Mouse (Mus musculus) v-Abl transformed pro-B cells (cell line): ENCODE results near the gene Zdhhc23.

ENCODE experiments used
- in situ Hi-C, 2 experiments: fragments of 400-800 bp; cut with MboI; formaldehyde crosslinking; loops; one replicate each; pipeline ENCODE4 v1.15.1; 2025; ENCODE audit not compliant: unreplicated experiment in 2 of 2

The Zdhhc23 gene

DNA sequence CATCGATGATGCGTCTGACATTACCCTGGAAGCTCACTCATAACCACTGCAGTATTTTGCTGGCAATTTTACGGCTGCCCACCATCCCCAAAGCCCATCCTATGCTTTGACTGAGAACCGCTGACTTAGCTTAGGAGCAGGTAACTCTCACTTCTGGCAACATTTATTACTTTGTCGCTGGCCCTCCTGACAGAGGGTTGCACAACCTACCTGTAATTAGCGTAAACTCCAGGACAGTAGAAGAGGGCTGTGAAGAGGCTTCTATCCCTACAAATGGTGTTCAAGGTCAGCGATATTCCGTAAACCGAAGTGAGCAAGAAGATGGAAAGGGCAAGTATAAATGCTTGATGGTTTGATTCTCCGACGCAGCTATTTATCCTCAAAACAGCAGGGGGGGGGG, 8.4 kb downstream of the Zdhhc23 start:
- in situ Hi-C loops: no loop called here

DNA sequence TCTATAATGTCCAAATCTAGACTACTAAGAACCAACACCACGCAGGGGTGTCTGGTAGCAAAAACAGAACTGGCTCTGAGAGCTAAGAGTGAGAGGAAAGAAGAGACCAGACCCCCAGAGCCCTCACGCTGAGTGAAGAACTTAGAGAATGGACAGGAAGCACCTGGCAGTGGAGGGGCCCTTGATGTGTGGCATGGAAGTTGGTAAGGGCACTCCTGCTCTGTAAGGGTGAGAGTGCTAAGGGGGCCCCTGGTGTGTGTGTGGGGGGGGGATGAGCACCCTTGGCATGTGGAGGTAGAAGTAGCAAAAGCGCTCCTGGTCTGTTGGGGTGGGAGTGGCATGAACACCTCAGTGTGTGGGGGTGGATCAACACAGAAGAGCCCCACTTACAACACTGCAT, 9.2 kb downstream of the Zdhhc23 start:
- in situ Hi-C loops: no loop called here

DNA sequence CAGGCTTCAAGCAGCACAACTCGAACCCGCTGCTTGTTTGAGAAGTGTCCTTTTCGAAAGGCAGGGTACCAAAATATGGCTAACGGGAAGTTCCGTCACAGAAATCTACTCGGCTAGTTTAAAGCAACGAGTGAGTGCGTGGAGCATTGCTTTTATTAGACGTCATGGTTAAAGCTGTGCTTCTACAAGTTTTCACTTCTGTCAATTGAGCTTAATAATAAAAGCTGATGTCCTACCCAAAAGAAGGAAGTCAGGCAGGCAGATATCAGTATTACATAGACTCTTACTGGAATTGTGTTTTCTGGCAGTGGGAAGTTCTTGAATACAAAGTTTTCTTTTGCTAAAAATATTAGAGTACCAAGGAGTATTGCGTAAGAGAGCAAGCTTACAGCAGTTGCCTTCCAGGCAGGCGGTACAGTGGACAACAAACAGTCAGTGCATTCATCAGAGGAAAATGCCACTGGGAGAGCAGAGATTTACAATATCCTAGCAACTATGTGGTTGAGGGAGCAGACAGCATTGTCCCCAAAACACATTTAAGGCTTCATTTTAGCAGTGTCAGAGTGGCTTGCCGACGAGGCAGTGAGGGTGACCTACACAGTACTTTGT, 13.7 kb downstream of the Zdhhc23 start:
- in situ Hi-C loops: no loop called here

DNA sequence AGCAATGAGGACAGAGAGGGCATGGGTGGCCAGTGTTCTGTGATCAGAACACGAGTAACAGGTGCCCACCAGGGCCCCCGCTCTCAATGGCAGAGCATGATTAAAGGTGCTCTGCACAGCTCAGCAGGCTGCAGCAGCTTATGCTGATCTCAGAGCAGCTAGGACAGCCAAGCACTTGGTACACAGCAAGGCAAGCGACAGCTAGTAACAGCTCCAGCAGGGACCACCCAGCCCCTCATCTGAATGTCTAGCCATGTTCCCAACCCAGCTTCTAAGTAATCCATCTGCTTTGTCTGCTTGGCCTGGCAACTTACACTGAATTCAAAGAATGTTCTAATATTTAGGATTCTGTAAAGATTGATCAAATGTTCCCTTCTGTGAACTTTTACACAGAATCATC, 15.8 kb downstream of the Zdhhc23 start:
- in situ Hi-C loops: no loop called here

DNA sequence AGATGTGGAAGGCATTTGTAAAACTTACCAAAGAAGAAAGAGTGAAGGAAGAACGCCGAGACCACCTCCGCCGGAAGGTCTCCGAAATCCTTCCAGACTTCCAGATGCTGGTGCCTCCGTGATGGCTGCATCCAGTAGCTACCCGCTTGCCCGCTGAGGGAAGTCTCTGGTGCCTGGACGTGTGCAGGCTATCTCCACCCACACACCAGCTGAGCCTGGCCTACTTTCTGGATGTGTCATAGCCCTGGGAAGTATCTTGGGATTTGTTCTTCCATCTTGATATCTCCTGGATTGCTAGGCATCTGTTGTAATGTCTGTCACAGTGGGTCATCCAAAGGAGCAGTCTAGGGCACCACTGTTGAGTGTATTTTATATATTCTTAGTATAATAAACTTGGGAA, 16.3 kb downstream of the Zdhhc23 start:
- in situ Hi-C loops: no loop called here

DNA sequence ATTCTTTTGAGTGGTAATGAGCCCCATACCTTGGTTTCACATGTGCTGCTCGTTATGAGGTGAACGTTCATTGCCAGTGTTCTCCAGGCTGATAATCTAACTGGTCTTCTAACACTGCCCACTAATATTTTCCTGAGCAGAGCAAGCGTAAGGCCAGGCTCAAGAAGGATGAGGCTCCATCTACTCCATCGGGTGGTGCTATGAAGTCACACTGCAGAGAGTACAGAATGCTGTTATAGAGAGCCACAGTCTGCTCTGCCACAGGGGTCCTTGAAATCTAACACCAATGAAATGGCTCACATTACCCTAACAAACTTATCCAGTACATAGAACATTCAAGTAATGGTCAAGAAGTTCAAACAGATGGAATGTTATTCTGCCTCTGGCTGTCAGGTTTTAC, 21.6 kb downstream of the Zdhhc23 start:
- in situ Hi-C loops: no loop called here

DNA sequence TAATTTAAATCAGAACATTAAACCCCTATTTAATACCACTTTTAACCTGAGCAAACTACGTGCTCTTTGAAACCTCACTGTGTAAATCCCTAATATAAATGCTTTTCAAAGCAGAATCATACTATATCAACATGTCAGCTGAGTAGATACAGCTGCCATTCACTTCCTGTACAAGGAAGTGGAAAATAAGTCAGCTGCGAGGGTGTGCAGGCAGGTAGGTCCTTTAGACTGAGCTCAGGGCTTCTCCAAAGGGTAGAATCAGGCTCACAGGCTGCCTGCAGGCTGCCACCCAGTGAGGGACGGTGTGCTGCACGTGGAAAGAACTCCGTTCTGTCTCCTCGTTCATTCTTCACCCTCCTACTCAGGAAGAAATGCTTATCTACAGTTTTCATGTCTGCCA, 24.7 kb downstream of the Zdhhc23 start:
- in situ Hi-C loops: no loop called here

DNA sequence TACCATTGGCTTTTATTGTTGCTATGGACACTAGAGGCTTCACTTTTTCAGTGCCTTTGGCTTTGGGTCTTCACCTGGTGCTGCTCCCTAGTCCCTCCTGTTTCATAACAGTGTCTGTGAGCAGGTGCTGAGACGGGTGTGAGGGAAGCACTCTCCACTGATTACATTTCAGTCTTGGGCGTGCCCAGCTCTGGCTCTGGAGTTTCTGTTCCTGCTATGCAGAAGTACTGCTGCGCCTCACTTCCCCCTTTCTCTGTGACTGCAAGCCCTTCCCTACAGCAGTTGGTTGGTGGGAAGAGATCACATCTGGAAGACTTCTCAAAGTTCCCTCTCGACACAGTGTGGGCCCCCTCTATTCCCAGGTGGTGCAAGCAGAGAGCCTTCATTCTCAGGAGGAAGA, 28.0 kb downstream of the Zdhhc23 start:
- in situ Hi-C loops: no loop called here

DNA sequence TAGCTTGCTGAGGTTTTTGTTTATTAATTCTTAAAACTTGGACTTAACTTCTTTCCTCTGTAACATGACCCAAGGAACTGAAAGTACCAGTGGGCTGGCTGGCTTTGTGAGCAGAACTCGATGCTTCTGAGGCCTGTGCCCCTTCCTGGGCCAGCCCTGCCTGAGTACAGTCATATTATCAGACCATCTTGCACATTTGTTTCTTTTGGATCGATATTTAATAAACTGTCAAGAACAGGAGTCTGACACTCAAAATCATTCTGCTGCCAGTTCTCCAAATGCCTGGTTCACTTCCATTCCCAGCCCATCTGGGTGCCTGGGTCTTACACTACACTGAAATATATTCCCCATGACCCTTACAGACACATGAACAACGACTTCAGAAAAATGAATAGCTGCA, 33.7 kb downstream of the Zdhhc23 start:
- in situ Hi-C loops: no loop called here

DNA sequence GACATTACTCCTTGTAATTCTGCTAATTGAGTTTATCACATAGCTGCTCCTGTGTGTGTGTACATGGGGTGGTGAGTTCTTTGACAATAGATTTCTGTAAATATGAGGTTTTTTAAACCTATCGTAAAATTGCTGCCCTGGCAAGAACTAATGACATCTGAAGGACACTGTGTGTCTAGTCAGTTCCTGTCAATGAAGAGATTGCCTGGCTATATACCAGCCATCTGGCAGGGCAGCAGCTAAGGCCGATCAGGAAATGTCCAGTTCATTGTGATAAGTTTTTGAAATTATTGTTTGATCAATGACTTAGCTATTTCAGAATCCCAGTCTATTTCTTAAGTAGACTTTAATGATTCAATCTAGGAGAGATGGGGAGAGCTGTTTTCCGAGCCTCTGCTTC, 34.2 kb downstream of the Zdhhc23 start:
- in situ Hi-C loops: no loop called here

DNA sequence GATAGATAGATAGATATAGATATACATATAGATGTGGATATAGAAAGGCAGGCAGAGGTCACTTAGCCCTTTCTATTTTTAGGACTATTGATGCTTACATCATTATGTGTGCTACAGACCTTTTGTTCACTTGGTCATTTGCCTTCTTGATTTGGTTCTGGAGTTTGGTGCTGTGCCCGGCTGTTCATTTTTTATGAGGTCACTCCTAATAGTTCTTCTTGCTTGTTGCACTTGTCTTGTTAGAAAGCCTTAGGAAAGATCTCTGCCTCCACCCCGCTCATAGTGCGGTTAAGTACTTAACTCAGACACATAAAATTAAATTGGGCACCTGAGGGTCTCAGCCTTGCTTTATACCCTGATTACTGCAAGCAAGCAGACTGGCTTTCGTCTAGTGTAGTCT, 38.7 kb downstream of the Zdhhc23 start:
- in situ Hi-C loops: no loop called here

DNA sequence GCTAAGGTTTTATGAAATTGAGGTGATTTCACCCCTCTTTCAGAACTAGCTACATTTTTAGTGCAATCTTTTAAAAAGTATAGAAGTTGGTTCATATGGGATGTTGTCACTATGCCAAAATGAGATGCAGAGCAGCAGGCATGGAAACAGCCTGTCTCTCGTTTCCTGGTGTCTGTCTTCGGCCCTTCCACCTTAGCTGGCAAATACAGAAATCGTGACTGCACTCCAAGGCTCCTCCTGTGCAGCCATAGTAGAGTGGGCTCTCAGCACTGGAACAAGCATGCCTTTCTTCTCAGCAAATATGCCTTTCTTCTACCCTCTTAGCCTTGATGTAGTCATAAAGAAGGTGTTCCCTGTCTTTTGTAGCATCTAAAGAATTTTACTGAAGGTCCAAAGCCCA, 43.7 kb downstream of the Zdhhc23 start:
- in situ Hi-C loops: no loop called here

DNA sequence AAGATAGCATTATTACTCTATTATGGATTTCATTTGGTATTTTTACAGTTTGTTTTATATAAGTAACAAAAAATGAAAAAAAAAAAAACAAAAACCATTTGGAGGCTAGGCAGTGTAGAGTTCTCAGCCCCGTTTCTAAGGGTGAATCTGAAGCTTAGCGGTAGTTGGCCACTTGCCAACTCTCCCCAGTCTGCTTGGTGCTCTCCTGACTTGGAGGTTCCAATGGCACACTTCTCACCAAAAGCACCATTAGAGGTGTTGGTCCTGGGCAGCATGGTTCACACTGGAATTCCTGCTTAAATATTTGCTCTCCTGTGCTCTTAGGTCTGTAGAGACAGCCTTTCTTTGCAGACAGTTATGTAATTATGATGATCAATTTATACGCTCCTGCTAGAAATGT, 44.2 kb downstream of the Zdhhc23 start:
- in situ Hi-C loops: no loop called here

DNA sequence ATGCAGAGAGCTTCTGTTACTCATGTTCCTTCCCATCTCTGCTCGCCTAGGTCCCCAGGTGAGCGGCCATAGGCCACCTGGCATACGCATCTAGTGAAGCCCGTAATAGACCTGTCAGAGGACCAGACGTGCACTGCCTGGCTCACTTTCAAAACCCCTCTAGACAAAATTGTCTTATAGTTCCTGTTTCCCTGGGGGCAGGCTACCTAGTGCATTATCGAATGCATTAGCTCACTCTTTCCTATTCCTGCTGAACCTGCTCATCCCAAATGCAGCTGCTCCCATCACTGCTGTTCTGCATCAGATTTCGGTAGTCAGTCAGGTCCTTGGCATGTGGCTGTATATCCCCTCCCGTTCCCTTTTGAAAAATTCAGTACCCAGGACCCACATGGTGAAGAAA, 44.7 kb downstream of the Zdhhc23 start:
- in situ Hi-C loops: no loop called here

DNA sequence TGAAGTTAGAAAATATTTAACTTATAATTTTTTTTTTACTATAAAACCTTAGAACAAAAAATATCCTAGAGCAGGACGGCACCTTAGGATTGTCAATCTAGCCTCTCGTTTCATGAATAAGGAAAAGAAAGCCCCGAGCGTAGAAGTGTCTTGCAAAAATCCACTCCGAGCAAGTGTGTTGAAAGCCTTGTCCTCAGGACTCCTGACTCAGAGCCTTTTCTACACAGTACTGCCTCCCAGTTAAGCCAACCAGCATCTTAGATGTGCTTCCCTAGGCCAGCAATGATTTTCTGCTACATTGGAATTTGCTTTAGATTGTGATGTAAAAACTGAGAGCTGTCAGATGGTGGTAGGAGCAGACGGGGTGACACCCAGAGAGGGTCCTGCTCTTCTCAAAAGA, 46.5 kb downstream of the Zdhhc23 start:
- in situ Hi-C loops: no loop called here

DNA sequence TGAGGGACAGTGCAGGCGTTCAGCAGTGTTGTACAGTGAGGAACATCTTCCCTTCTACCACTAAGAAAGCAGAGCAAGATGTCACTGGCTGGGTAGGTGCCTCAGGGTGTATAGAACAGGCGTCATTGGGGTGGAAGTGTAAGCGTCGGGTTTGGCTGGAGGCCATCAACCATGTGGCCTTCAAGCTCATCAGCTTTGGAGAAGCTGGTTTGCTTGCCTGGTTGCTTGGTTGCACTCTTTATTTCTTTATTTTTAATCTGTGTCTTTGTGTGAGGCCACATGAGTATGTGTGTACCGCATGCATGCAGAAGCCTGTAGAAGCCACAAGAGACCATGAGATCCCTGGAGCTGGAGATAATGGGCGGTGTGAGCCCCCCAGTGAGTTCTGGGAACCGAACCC, 47.3 kb downstream of the Zdhhc23 start:
- in situ Hi-C loops: no loop called here

DNA sequence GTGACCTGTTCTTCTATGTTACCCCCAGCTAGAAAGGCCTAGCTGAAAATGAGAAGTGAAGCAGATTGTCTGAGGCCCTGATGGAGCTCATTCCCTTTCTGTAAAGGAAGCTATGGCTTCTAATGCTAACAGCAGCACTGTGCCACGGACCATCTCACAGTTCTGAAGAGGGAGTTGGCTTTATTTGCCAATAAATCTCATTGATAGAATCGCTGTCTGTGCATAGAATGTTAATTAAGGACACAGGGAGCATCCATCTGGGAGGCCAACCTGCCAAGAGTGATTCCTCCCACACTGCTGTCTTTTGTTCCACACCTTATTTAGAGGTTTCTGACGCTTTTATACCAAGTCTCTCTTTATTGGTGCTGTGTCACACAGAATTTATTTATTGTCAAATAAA, 48.1 kb downstream of the Zdhhc23 start:
- in situ Hi-C loops: no loop called here

DNA sequence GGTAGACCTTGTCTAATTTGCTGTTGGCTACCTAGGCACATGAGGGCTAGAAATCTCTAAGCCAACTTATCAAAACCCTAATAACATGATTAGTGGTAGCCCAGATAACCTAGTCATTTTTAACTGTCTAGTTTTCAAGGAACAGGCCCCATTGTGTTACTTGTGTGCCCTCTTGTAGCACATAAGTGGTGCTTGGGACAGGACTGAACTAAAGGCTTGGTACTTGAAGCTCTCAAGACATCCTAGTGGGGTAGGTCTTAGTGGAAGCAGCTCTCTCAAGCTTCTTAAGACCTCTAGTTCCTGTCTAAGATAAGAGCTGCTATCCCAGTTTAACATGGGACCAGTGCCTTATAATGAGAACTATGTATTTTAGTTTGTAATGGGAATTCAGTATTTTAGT, 49.0 kb downstream of the Zdhhc23 start:
- in situ Hi-C loops: no loop called here

DNA sequence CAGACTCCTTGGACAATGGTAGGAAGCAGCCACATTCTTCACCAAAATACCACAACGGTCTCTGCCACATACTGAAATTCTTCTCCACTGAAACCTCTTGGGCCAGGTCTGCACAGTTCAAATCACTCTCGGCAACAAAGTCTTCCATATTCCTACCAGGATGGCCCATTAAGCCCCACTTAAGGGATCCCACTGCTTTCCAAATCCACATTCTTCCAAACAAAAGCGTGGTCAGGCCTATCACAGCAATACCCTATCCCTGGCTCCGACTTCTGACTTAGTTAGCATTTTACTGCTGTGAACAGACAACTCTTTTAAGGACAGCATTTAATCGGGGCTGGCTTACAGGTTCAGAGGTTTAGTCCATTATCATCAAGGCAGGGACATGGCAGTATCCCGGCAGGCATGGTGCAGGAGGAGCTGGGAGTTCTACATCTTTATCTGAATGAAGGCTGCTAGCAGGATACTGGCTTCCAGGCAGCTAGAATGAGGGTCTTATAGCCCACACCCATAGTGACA, 53.2 kb downstream of the Zdhhc23 start, which contains the start of gene Qtrt2:
Qtrt2 (minus strand) TSS at position 469 of the 519 bp plus-strand sequence.
- in situ Hi-C loops: no loop called here

DNA sequence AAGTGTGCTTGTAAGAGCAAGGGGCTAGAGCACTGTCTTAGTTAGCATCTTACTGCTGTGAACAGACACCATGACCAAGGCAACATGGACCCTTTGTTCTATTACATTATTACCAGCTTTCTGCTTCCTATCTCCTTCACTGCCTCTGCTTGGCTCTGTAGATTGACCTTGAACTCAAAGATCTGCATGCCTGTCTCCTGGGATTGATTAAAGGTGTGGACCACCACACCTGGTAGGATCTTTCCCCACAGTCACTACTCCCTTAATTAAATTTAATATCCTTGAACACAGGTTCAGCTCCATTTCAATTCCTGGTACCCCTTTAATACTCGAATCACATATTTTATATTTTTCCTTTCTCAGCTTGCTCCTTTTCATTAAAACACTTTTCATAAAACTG, 53.7 kb downstream of the Zdhhc23 start:
- in situ Hi-C loops: no loop called here

DNA sequence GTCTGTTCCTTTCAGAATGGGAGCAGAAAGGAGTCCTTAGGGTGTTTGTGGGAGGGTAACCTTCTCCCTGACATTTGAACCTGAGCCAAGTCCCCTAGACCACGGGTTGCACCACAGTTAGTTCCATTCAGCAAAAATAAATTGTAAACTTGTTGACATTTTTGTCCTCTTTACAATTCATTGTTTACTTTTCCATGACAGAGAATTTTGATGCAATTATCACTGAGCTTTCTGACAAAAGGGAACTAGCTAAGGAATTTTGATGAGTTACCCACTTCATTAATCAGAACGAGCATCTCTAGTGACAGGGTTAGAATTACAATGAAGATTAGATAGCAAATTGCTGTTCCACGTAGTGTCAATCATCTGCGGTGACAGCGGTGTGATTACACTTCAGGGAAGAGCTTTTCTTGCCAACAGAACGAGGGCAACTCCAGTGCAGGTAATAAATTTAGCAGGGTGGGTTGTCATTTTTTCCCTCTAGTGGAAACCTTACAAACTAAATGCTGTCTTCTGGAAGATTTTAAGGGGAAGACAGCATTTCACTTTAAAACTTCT, 54.5 kb downstream of the Zdhhc23 start:
- in situ Hi-C loops: no loop called here

DNA sequence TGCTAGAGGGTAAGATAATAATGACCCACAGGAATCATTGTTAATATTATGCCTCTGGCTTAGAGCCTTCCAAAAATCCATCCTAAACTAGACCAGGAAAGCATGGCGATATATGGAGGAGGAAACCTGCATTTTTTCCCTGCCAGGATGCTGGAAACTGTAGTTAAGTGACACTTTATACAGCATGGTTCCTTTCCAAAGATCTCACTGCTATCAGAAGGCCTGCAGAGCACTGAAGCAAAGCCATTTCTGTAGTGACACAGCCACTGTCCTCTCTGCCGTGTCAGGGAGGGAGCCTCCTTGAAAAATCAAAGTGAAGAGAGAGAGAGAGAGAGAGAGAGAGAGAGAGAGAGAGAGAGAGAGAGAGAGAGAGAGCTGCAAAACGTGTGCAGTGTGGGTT, 57.0 kb downstream of the Zdhhc23 start:
- in situ Hi-C loops: no loop called here

DNA sequence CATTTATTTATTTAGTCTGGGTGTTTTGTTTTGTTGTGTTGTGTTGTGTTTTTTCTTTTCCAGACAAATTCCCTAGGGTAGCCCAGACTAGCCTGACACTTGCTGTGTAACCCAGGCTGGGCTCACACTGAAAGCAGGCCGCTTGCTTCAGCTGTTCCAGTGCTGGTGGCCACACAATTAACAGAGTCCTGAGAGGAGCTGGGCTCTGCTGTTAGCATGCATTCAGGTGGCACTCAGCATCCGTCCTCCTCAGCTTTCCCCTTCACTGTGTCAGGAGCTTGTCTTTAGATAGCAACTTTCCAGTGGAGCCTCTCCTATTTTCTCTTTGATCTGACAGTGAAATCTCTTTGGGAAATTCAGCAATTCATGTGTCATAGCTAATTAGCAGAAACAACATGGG, 57.6 kb downstream of the Zdhhc23 start:
- in situ Hi-C loops: no loop called here
